Mouse (Mus musculus): ENCODE results near the gene Hbp1.

DNA sequence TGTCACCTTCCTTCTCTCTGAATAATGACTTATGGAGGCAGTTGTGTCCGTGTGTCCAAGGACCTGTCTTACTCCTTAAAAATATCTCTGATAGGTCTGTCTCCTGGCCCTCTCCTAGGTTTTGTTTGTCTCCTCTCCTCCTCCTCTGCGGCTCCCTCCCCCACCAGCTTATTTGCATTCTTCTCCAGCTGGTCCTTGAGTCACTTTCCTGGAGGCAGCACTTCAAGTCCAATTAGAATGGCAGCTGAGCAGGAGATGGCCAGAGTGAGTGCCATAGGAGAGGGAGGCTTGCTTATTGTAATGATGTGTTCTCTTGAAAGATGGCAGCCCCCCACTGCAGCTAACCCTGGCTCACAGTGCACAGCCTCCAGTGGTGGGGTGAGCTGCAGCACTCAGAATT lies 54.4 kb downstream of the Hbp1 start:
- TF ChIP-seq CTCF (IDR thresholded peaks at IDR 0.05; ENCODE audit: low read depth, low read length), result no peak
- no peak for TF ChIP-seq POLR2A (IDR thresholded peaks at IDR 0.05; ENCODE audit: extremely low read depth, insufficient read depth, low read length)
